Mouse (Mus musculus) midbrain, embryonic 16.5 days (tissue): ENCODE measurements around the gene Camta2. TPM values are rescaled to one million over a fixed set of nuclear protein-coding genes. Genes with fewer than 3 reads are reported as not detected.

Experiments
- ATAC-seq: fragments of 200-750 bp; cut with Nextera tagmentation; 2 replicates; pipeline ENCODE4 v1.8.0; 2017; ENCODE audit warnings: moderate TSS enrichment
- H3K27ac ChIP-seq: fragments of 300-500 bp; sonication (generic); 2 replicates; pipeline ENCODE4 v1.5.1; 2014; ENCODE audit warnings: mild to moderate bottlenecking, low read length, mixed read lengths
- H3K27me3 ChIP-seq: fragments of 300-500 bp; sonication (generic); 2 replicates; pipeline ENCODE4 v1.6.1; 2014; ENCODE audit warnings: low read depth, low read length, mixed read lengths; ENCODE audit not compliant: control insufficient read depth, insufficient read depth
- H3K36me3 ChIP-seq: fragments of 300-500 bp; sonication (generic); 2 replicates; pipeline ENCODE4 v1.6.1; 2014; ENCODE audit warnings: mild to moderate bottlenecking, low read length, moderate library complexity, mixed read lengths; ENCODE audit not compliant: control insufficient read depth, insufficient read depth
- H3K4me1 ChIP-seq: fragments of 300-500 bp; sonication (generic); 2 replicates; pipeline ENCODE4 v1.6.1; 2014; ENCODE audit warnings: mild to moderate bottlenecking, low read length, mixed read lengths; ENCODE audit not compliant: control insufficient read depth, insufficient read depth
- H3K4me2 ChIP-seq: fragments of 300-500 bp; sonication (generic); 2 replicates; pipeline ENCODE4 v1.6.1; 2014; ENCODE audit warnings: mild to moderate bottlenecking, low read length, mixed read lengths
- H3K4me3 ChIP-seq: fragments of 300-500 bp; sonication (generic); 2 replicates; pipeline ENCODE4 v1.5.1; 2014; ENCODE audit warnings: low read depth, mild to moderate bottlenecking, low read length, moderate library complexity, mixed read lengths
- H3K9ac ChIP-seq: fragments of 300-500 bp; sonication (generic); 2 replicates; pipeline ENCODE4 v1.6.1; 2014; ENCODE audit warnings: low read depth, low read length, mixed read lengths
- H3K9me3 ChIP-seq: fragments of 300-500 bp; sonication (generic); replicated peaks from 2 replicates; pipeline ENCODE4 v1.6.1; 2014; ENCODE audit warnings: mild to moderate bottlenecking, low read length, mixed read lengths; ENCODE audit not compliant: control insufficient read depth, poor library complexity, severe bottlenecking
- WGBS: fragments of 180-500 bp; shearing (Covaris S2); extraction: QIAGEN DNeasy Blood & Tissue Kit; methylation state at CpG from one replicate; pipeline ENCODE4 v1.1.7; 2014; 5-methylcytosine and 5-hydroxymethylcytosine counted together
- polyA plus RNA-seq: library from polyadenylated mRNA; unstranded; fragments of >200 nt; fragmentation: Nextera tagmentation; extraction: Ambion mirVana; gene quantifications from 2 replicates; pipeline ENCODE4 v1.2.1, GENCODE M21; 2015

The Camta2 gene
- polyA plus RNA-seq, 1 experiment from 2014 or later, result 22.4 TPM

DNA sequence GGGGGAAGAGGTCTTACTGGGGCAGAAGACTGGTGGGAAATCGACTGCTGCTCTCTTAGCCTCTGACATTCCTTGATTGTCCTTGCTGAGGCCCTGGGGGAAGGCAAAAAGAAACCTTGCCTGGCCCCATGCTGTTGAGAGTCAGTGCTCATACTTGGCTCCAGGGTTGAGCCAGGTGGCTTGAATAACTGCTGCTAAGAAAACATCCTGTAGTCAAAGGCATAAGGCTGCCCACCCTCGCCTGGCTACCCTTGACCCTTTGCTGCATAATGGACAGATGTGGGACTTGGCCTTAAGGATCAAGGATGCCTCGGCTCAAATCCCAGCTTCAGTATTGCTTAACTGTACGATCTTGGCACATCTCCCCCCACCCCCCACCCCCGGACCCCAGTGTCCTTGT is 30.6 kb upstream of the Camta2 start:
- Histone ChIP-seq H3K27me3 (no peaks in the 10 kb centered on the region), H3K4me1 (no peaks in the 10 kb centered on the region), H3K9ac (no peak overlapping the region), H3K4me2 (no peak overlapping the region), H3K4me3 (no peak overlapping the region), H3K36me3 (peaks cover 40% of the 10 kb centered on the region), H3K9me3 (no peaks in the 10 kb centered on the region), H3K27ac (no peak overlapping the region)
- 79% methylated on average over 5 of the region's 5 CpGs for WGBS
- ATAC-seq, result no peak

DNA sequence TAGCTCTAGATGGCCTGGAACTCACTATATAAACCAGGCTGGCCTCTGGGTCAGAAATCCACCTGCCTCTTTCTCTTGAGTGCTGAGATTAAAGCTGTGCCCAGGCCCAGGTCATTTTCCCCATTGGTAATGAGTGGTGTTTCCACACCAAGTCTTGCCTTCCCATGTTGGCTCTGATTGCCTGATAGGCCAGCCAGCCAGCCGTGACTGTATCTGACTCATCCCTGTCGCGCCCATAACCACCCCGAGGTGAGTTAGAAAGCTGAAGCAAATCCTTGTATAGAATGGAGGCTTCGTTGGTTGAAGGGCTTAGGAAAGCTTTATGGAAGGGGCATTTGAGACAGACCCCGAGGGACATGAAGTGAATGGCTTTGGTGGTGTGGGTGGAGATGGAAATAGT is 27.9 kb upstream of the Camta2 start:
- H3K4me1 ChIP-seq, result no peaks in the 10 kb centered on the region
- H3K4me2 ChIP-seq, result no peak overlapping the region
- H3K27ac ChIP-seq, result no peak overlapping the region
- H3K4me3 ChIP-seq, result no peak overlapping the region
- H3K9me3 ChIP-seq, result no peaks in the 10 kb centered on the region
- no peak overlapping the region for H3K9ac ChIP-seq
- H3K36me3 ChIP-seq, result peaks cover 45% of the 10 kb centered on the region
- no peak for ATAC-seq
- WGBS, result 78% methylated on average over 6 of the region's 6 CpGs
- H3K27me3 ChIP-seq, result no peaks in the 10 kb centered on the region

DNA sequence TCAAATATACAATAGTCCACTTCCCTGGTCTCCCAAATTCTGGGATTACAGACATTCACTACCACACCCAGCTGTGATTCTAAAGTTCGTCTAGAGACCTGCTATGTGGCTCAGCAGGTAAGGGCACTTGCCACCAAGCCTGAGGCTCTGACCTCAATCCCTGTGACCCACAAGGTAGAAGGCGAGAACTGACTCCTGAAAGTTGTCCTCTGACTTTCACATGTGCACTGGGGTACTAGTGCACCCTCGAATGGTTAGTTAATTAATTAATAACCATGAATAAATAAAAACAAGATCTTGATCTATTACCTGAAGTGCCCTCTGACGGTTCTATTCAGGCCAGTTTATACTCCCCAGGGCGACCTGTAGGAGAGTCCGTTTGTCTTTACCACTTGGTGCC is 25.3 kb upstream of the Camta2 start:
- no peak overlapping the region for H3K4me2 ChIP-seq
- H3K27me3 ChIP-seq, result no peaks in the 10 kb centered on the region
- H3K9me3 ChIP-seq, result no peaks in the 10 kb centered on the region
- no peak overlapping the region for H3K27ac ChIP-seq
- no peak for ATAC-seq
- no peak overlapping the region for H3K4me3 ChIP-seq
- H3K4me1 ChIP-seq, result no peaks in the 10 kb centered on the region
- WGBS, result 90% methylated on average over 6 of the region's 6 CpGs
- peaks cover 35% of the 10 kb centered on the region for H3K36me3 ChIP-seq
- no peak overlapping the region for H3K9ac ChIP-seq

DNA sequence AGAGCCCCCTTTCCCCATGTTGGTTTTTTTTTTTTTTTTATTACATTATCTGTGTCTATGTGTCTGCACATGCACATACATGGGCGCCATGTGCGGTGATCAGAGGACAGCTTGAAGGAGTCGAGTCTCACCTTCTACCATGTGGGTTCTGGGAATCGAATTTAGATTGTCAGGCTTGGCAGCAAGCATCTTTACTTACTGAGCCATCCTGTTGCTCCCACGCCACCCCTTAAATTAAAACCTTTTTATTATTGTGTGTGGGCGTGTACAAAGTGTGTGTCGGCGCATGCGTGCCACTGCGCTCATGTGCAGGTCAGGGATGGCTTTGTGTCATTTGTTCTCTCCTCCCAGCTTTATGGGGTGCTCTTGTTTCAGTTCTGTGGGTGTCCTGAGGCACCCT is 23.1 kb upstream of the Camta2 start:
- Histone ChIP-seq H3K4me1 (no peaks in the 10 kb centered on the region), H3K4me2 (no peak overlapping the region), H3K27ac (no peak overlapping the region), H3K27me3 (no peaks in the 10 kb centered on the region), H3K9me3 (no peaks in the 10 kb centered on the region), H3K9ac (no peak overlapping the region), H3K36me3 (peaks cover 26% of the 10 kb centered on the region), H3K4me3 (no peak overlapping the region)
- 94% methylated on average over 10 of the region's 10 CpGs for WGBS
- no peak for ATAC-seq

DNA sequence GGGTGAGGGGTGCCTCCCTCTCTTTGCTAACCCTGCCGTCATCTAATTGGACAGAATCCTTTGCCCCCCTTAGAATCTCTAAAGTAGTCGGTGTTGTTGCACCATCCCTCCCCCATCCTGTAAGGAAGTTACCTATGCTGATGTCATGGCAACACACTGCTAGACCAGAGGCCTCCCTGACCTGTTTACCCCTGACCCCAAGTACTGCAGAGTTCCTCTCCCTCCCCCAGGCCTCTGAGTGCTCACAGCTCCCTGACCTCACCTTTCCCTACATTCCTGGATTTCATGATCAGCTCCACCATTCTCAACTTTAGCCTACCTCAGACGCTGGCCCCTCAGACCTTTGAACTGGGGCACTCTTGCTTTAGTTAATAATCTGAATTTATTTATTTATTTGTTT is 18.2 kb upstream of the Camta2 start:
- Histone ChIP-seq H3K4me2 (no peak overlapping the region), H3K27me3 (no peaks in the 10 kb centered on the region), H3K36me3 (peaks cover 20% of the 10 kb centered on the region), H3K9me3 (no peaks in the 10 kb centered on the region), H3K4me1 (peaks cover 16% of the 10 kb centered on the region), H3K9ac (no peak overlapping the region), H3K27ac (no peak overlapping the region), H3K4me3 (no peak overlapping the region)
- WGBS, result 92% methylated on average over 3 of the region's 3 CpGs
- no peak for ATAC-seq

DNA sequence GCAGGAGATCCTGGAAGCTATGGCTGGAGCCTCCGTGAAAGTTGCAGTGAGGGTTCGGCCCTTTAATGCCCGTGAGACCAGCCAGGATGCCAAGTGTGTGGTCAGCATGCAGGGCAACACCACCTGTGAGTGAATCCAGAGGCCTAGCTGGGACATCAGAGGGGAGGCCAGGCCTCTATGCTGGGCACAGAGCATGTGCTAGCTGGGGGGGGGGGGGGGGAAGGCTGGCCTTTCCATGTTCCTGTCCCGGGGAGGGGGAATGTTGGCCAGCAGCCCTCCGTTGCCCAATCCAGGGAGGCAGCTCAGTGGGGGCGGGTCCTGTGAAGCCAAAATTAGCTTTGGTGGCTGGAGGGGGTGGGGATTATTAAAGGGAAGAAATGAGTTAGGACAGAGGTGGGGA is 14.9 kb upstream of the Camta2 start:
- H3K36me3 ChIP-seq, result peaks cover 11% of the 10 kb centered on the region
- no peaks in the 10 kb centered on the region for H3K9me3 ChIP-seq
- H3K4me3 ChIP-seq, result no peak overlapping the region
- WGBS, result 82% methylated on average over 6 of the region's 6 CpGs
- ATAC-seq, result no peak
- H3K9ac ChIP-seq, result 0 out of 2 replicates have a peak overlapping the region, but pooled peaks have one; percentile 38
- peak overlapping the region; percentile 77; the same call in 1 of the 2 replicates for H3K4me2 ChIP-seq
- peaks cover 20% of the 10 kb centered on the region for H3K4me1 ChIP-seq
- no peak overlapping the region for H3K27ac ChIP-seq
- no peaks in the 10 kb centered on the region for H3K27me3 ChIP-seq

DNA sequence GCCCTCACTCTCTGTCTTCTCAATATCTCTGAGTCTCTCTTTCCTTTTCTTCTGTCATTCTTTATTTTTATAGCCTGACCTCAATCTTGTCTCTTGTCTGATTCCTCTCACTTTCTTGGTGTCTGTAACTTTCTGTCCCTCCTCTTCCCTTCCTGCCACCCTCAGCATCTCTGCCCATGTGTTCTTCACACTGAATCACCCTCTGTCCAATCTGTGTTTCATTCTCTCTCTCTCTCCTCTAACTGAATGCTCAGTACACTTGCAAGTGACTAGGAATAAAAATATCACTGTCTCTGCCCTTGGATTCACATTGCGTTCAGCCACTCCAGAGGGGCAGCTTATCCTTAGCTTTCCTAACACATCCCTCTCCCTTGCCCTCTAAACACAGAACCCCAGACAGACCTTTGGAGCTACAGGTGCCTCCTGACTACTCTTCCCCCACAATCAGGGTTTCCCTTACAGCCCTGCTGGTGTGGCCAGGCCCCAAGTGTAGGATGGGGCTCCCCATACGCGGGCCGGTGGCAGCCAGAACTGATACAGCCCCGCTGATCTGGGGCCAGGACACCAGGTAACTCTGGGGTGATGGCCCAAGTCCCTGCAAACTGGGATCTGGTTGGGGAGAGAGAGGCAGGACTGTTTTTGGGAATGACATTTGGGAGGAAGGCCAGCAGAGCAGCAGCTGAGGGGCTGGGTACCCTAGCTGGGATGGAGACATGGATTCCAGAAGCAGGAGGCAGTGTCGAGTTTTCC is 14.3 kb upstream of the Camta2 start:
- H3K9ac ChIP-seq, result 0 out of 2 replicates have a peak overlapping the region, but pooled peaks have one; percentile 38
- H3K27ac ChIP-seq, result no peak overlapping the region
- H3K4me3 ChIP-seq, result peak overlapping the region; percentile 76; the same call in 1 of the 2 replicates
- H3K4me1 ChIP-seq, result peaks cover 20% of the 10 kb centered on the region
- ATAC-seq, result no peak
- peak overlapping the region; percentile 77 for H3K4me2 ChIP-seq
- H3K9me3 ChIP-seq, result no peaks in the 10 kb centered on the region
- WGBS, result 83% methylated on average over 6 of the region's 6 CpGs
- H3K36me3 ChIP-seq, result peaks cover 11% of the 10 kb centered on the region
- H3K27me3 ChIP-seq, result no peaks in the 10 kb centered on the region

DNA sequence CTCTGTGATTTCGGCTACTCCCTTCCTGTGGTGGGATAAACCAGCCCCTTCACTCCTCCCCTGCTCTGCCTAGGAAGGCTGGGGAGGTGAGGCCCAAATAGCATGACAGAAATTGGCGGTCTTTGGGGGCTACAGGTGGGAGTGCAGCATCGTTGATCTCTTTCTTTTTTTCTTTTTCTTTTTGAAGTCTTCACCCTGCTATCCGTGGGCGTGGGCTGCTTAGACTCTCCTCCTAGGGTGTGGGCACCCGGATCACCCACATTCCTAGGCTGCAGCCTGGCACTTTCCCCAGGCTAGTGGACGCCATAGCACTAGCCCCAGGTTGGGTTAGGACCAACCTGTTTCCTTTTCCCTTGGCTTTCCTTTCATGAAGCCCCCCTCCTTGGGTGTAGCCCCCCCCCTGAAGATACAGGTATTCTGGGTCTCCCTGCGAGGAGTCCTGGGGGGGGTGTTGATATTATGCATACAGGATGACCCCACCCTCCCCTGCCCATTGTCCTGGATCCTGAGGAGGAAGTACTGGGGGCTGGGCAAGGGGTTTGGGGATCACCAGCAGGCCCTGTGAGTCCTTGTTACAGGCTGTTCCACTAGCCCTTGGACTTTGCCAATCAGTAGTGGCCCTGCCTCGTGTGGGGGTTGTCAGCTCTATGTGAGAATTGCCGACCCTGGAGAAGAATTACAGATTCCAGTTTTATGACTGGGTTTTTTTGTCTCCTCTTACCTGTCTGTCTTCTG is 13.5 kb upstream of the Camta2 start:
- no peaks in the 10 kb centered on the region for H3K27me3 ChIP-seq
- no peaks in the 10 kb centered on the region for H3K9me3 ChIP-seq
- peaks cover 20% of the 10 kb centered on the region for H3K4me1 ChIP-seq
- H3K27ac ChIP-seq, result no peak overlapping the region
- peak overlapping the region; percentile 77 for H3K4me2 ChIP-seq
- peak overlapping the region; percentile 76 for H3K4me3 ChIP-seq
- peak overlapping the region; percentile 81 for H3K9ac ChIP-seq
- WGBS, result 8% methylated on average over 10 of the region's 10 CpGs
- peaks cover 11% of the 10 kb centered on the region for H3K36me3 ChIP-seq
- ATAC-seq, result 0 out of 2 replicates have a peak, but pooled peaks have one; percentile 8

DNA sequence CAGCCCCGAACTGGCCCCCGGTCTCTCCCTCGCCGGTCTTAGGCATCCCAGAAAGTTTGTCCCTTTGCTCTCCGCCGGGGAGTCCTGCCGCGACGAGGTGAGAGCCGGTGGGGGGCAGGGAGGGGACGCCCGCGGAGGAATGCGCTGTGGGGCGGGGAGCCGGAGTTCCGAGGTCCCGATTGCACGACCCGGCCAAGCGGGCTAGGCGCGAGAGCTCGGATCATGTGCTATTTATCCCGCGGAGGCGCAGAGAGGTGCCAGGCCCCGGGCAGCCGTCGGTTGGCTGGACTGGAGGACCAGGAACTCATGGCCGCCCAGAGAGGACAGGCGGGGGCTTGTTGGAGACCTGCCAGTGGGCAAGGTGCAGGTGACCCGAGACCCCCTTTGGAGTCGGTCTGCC is 12.7 kb upstream of the Camta2 start:
- under 1% methylated on average over 30 of the region's 34 CpGs for WGBS
- no peaks in the 10 kb centered on the region for H3K9me3 ChIP-seq
- peak overlapping the region; percentile 76 for H3K4me3 ChIP-seq
- H3K27me3 ChIP-seq, result no peaks in the 10 kb centered on the region
- peak overlapping the region; percentile 77 for H3K4me2 ChIP-seq
- H3K36me3 ChIP-seq, result peaks cover 10% of the 10 kb centered on the region
- H3K27ac ChIP-seq, result peak overlapping the region; percentile 92
- ATAC-seq, result peak; percentile 57
- peak overlapping the region; percentile 81 for H3K9ac ChIP-seq
- H3K4me1 ChIP-seq, result peaks cover 20% of the 10 kb centered on the region
